Mouse (Mus musculus) spleen, adult 18-20 months (tissue): ENCODE results near the gene Myh7b.
"Not testable (repeated sequence)": the region's sequence is repeated elsewhere in the genome, so short reads cannot be mapped to it uniquely, and the experiment has no call there.

Experiments used
- DNase-seq, 2 experiments: peaks; one replicate each; pipeline ENCODE4 v3.0.0; 2022; ENCODE audit warnings: mixed read lengths in 2 of 2

The Myh7b gene

DNA sequence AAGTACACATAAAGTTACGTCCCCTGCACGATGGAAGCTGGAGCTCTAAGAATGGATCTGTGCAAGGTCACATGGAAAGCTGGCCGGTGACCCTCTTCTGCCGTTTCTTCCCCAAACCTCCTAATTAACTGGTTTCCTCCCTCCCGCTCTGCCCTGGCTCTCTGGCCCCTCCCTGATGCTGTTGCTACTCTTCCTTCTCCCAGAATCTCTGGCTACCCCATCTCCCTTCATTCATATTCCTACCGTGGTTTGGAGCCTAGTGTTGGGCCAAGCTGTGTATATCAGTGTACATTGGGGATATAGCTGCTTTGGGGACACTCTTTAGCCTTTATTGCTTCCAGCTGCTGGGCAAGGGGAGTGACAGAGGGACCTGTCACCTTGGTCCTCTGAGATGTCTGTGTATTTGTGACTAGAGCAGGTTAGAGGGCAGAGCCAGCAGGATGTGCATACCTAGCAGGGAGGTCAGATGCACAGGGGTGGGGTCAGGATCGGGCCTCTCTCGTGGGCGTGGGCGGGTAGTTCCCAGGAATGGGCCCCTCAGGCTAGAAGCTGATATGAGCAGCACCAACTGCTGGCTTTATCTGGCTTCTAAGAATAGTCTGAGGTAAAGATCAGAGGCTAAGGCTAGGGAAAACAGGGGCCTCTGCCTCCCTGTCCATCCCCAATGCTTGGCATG lies 6.3 kb upstream of the Myh7b start:
- no peak for DNase-seq

DNA sequence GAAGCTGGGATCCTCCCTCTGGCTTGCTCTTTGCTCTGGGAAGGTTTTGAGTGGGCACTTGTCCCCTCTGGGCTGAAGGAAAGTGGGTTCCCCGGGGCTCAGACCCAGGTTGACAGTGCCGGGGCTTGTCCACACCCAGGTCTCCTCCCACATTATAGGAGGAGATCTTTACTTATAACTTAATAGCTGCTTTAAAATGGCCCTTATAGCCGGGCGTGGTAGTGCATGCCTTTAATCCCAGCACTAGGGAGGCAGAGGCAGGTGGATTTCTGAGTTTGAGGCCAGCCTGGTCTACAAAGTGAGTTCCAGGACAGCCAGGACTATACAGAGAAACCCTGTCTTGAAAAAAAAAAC lies 5.8 kb upstream of the Myh7b start:
- not testable (repeated sequence) for DNase-seq

DNA sequence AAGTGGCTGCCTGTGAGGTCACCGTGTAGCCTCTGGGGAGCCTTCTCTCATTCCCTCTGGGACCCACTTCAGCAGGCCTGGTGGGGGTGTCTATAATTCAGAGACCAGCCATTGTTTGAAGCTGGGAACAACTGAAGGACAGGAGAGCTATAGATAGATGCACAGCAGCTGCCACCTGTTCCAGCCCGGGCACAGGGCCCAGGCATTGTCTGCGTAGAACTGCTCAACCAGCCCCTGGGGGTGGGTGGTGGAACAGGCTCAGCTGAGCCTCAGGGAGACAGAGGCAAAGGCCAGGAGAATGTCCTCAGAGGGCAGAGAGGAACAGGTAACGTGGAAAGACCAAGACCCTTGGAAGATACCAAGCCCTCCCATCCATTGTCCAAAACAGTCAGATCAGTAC lies 4.7 kb upstream of the Myh7b start:
- no peak for DNase-seq

DNA sequence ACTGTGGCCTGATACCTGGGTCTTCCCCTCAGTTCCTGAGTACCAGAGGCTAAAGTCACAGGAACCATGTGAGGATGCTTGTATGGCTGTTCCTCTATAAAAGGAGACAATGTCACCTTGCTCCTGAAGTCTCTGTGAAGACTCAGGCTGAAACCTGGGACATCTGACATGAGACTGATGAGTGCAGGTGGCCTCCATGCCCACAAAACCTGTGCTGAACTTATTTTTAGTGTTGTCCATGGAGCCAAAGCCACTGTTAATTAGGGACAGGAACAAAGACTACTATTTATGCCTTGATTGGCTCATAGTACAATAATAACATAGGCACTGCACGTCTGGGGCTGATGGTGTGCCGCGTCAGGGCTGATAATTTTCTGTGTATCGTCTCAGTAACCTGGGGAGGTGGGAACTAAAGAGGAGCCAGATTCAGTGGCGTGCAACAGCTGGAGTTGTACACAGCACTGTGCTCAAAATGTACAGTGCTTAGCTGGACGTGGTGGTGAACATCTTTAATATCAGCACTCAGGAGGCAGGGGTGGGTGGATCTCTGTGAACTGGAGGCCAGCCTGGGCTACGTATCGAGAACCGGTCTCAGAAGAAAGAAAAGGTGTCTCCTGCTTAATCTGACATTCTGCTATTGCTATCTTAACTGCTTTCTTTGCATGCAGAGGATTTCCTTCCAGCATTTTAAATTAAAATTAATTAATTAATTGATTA lies 980 bp downstream of the Myh7b start:
- no peak for DNase-seq

GRCm38 (mm10) chr2:155613326-155613755 lies 2.3 kb downstream of the Myh7b start:
- DNase-seq: peak in 1 of 2 experiments; percentile 58

DNA sequence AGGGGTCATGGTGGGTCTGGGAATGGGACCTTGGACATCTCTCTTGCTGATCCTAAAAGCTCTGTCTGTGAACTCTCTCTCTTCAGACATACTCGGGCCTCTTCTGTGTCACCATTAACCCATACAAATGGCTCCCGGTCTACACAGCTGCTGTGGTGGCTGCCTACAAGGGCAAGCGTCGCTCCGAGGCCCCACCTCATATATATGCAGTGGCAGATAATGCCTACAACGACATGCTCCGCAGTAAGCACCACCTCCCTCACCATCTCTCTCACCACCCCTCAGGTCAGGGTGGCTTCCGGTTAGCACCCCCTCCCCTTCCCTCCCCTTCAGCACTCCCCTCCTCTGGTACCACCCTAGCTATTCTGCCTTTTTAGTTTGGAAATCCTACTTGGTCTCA lies 2.9 kb downstream of the Myh7b start:
- DNase-seq: no peak

DNA sequence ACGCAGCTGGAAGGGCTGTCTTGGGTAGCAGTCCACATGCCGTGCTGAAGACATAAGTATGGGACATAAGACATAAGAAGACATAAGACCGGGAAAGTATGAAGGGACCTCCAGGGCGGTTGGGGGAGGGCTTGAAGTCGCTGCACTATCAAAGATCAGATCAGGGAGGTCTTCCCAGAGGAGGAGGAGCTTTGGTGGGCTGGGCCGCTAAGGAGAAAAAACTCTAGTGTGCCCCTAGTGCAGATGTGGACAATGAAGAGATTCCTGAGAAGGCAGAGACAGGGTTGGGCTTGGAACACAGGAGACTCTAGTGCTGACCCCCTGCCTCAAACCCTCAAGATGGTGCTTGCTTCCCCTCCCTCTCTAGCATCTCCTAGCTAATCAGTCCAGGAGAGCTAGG lies 6.0 kb downstream of the Myh7b start:
- DNase-seq: no peak

DNA sequence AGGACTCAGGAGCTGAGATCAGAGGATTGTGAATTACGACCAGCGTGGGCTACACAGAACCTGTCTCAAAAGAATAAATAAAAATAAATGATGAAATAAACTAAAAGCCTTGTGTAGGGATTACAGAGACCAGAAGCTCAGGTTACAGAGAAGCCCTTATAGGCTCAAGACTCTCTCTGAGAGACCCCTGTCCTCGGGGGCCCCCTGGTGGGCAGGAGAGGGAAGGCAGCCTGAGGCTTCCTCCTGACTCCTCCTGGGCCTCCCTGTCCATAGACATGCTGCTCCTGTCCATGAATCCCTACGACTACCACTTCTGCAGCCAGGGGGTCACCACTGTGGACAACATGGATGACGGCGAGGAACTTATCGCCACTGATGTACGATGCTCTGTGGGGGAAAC lies 8.8 kb downstream of the Myh7b start:
- peak; percentile 67 to 88 for DNase-seq

DNA sequence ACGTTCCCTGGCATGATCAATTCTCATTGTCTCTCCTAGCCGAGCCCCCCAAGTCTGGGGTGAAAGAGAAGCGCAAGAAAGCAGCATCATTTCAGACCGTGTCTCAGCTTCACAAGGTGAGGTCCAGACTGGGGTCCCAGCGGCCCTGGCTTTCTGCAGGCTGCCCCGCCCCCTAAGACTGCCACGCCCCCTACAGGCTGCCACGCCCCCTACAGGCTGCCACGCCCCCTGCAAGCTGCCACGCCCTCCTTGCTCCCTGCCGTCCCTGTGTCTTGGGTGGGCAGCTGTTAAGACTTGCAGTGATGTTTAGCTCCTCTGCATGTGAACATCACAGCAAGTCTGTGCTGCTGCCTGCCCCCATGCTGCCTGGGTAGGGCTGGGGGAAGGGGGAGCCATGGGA lies 11.6 kb downstream of the Myh7b start:
- DNase-seq: no peak

DNA sequence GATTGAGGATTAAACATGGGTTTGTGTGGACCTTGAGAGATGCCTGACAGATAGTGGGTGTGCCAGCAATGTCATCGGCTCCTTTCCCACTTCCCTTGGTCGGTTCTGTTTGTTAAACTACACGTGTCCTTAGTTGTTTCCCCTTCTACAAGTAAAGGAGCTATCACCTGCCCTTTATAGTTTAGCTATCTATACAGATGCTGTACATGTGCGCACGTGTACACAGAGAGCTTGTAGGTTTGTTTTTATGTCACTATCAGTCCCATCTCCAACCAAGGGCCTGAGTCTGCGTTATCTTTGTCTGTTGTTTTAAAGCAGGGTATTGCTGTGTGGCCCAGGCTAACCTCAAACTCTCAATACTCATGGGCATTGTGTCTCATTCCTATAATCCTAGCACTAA lies 13.0 kb downstream of the Myh7b start:
- DNase-seq: no peak

DNA sequence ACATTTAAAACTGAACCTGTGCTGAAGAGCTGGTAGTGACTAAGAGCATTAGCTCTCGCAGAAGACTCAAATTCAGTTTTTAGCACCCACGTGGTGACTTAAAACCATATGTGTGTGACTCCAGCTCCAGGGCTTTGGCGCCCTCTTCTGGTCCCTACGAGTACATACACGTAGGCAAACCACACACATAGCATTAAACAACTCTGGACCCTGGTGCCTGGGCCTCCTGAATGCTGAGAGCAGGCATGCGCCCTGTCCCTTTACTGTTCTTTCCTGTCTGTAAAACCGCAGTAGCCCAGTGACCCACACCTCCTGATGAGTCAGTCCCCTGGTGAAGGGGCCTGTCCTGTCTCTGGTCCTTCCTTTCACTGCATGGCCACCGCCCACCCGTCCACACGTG lies 13.7 kb downstream of the Myh7b start:
- DNase-seq: no peak

GRCm38 (mm10) chr2:155626277-155626676 lies 15.3 kb downstream of the Myh7b start:
- no peak for DNase-seq

- peak; percentile 36 to 70 for DNase-seq
Measured at GRCm38 (mm10) chr2:155627030-155627738, 16.2 kb downstream of the Myh7b start.

DNA sequence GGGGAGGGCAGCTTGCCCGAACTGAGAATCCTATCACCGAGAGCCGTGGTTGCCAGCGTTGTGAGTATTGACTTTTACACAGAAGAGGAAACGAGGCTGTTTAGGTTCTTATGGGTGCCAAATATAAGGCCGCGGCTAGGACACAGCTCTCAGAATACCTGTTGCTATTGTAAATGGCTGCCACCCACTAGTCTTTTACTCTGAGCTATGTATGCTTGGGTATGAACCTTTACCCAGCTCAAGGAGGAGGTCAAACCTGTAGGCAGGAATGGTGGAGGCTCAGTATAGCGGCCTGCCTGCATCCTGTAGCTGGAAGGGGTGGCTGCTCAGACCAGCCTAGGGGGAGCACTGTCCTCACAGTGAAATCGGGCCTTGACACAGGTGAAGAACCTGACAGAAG lies 17.1 kb downstream of the Myh7b start:
- no peak for DNase-seq

GRCm38 (mm10) chr2:155628519-155628918 lies 17.5 kb downstream of the Myh7b start:
- DNase-seq: no peak

DNA sequence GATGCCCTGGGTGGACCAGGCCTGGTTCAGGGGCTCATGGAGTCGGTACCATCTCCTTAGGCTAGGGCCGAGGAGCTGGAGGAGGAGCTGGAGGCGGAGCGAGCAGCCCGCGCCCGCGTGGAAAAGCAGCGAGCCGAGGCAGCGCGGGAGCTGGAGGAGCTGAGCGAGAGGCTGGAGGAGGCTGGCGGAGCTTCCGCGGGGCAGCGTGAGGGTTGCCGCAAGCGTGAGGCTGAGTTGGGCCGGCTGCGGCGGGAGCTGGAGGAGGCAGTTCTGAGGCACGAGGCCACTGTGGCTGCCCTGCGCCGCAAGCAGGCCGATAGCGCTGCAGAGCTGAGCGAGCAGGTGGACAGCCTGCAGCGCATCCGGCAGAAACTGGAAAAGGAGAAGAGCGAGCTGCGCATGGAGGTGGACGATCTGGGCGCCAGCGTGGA lies 18.2 kb downstream of the Myh7b start:
- DNase-seq: no peak

GRCm38 (mm10) chr2:155630153-155630552 lies 19.1 kb downstream of the Myh7b start:
- no peak for DNase-seq

- no peak for DNase-seq
Measured at GRCm38 (mm10) chr2:155630590-155631416, 19.8 kb downstream of the Myh7b start.

- DNase-seq: no peak
Measured at GRCm38 (mm10) chr2:155632138-155632936, 21.3 kb downstream of the Myh7b start.

- no peak for DNase-seq
Measured at GRCm38 (mm10) chr2:155633121-155633520, 22.1 kb downstream of the Myh7b start.

DNA sequence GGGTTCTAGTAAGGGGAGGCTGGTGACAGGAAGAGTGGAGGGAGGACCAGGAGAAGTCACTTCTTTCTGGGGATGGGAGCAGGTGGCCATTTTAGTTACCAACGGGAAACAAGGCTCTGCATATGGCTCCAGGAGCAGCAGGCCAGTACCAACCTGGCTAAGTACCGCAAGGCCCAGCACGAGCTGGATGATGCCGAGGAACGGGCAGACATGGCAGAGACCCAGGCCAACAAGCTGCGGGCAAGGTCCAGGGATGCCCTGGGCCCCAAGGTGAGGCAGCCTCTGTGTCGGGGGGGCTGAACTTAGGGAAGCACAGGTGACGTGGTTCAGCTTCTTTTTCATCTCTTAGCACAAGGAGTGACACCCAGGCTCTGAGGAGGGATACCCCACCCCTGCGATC lies 22.7 kb downstream of the Myh7b start:
- DNase-seq: no peak

GRCm38 (mm10) chr2:155634562-155634961 lies 23.6 kb downstream of the Myh7b start:
- no peak for DNase-seq
